Mouse (Mus musculus) forebrain, embryonic 10.5 days (tissue): ENCODE results near the gene Atox1. TPM values are rescaled to one million over a fixed set of nuclear protein-coding genes. Genes with fewer than 3 reads are reported as not detected.
A peak's percentile ranks its signal among the peaks of the same experiment; 100 is the strongest.
"Not testable (repeated sequence)": the region's sequence is repeated elsewhere in the genome, so short reads cannot be mapped to it uniquely, and the experiment has no call there.

Source experiments
- DNase-seq: peaks from one replicate; pipeline ENCODE4 v3.0.0-alpha.2; 2017; ENCODE audit warnings: low spot score; ENCODE audit errors: extremely low spot score
- H3K27ac ChIP-seq: fragments of 300-500 bp; sonication (generic); 2 replicates; pipeline ENCODE4 v1.5.1; 2016; ENCODE audit warnings: mild to moderate bottlenecking
- H3K27me3 ChIP-seq: fragments of 300-500 bp; sonication (generic); 2 replicates; pipeline ENCODE4 v1.6.1; 2016; ENCODE audit warnings: mild to moderate bottlenecking; ENCODE audit not compliant: poor library complexity, severe bottlenecking
- H3K36me3 ChIP-seq: fragments of 300-500 bp; sonication (generic); replicated peaks from 2 replicates; pipeline ENCODE4 v1.6.1; 2016; ENCODE audit warnings: mild to moderate bottlenecking, moderate library complexity
- H3K4me1 ChIP-seq: fragments of 300-500 bp; sonication (generic); 2 replicates; pipeline ENCODE4 v1.6.1; 2016
- H3K4me3 ChIP-seq: fragments of 300-500 bp; sonication (generic); 2 replicates; pipeline ENCODE4 v1.5.1; 2016; ENCODE audit warnings: mild to moderate bottlenecking, moderate library complexity
- H3K9me3 ChIP-seq: fragments of 300-500 bp; sonication (generic); 2 replicates; pipeline ENCODE4 v1.6.1; 2016; ENCODE audit warnings: mild to moderate bottlenecking, moderate library complexity
- WGBS: fragments of 180-500 bp; shearing (Covaris S2); methylation state at CpG from one replicate; pipeline ENCODE4 v1.1.7; 2016; 5-methylcytosine and 5-hydroxymethylcytosine counted together
- polyA plus RNA-seq: library from polyadenylated mRNA; unstranded; fragments of >200 nt; fragmentation: Nextera tagmentation; extraction: Ambion mirVana; gene quantifications from 2 replicates; pipeline ENCODE4 v1.2.1, GENCODE M21; 2016

The Atox1 gene
- polyA plus RNA-seq, 1 experiment from 2014 or later = 215 TPM

- Histone ChIP-seq H3K27me3 (no peaks in the 10 kb centered on the region), H3K36me3 (peaks cover 6% of the 10 kb centered on the region; the same call in 1 of the 2 replicates), H3K27ac (peak overlapping the region; percentile 93), H3K9me3 (no peaks in the 10 kb centered on the region), H3K4me3 (peak overlapping the region; percentile 60), H3K4me1 (peaks cover 61% of the 10 kb centered on the region)
- WGBS = 10% methylated on average over 3 of the region's 3 CpGs
- no peak for DNase-seq
Measured at GRCm38 (mm10) chr11:55418704-55419061, 42.4 kb downstream of the Atox1 start.

GRCm38 (mm10) chr11:55417898-55418703 is 42.9 kb downstream of the Atox1 start:
- peak; percentile 84 for DNase-seq
- H3K4me3 ChIP-seq = peak overlapping the region; percentile 60
- peak overlapping the region; percentile 93 for H3K27ac ChIP-seq
- no peaks in the 10 kb centered on the region for H3K9me3 ChIP-seq
- H3K4me1 ChIP-seq = peaks cover 57% of the 10 kb centered on the region
- peaks cover 12% of the 10 kb centered on the region for H3K36me3 ChIP-seq
- no peaks in the 10 kb centered on the region for H3K27me3 ChIP-seq
- under 1% methylated on average over 24 of the region's 24 CpGs for WGBS

- WGBS = 80% methylated on average over 6 of the region's 6 CpGs
- Histone ChIP-seq H3K9me3 (no peaks in the 10 kb centered on the region), H3K27ac (peak overlapping the region; percentile 93), H3K27me3 (no peaks in the 10 kb centered on the region), H3K4me3 (no peak overlapping the region), H3K36me3 (peaks cover 22% of the 10 kb centered on the region), H3K4me1 (peaks cover 52% of the 10 kb centered on the region)
- DNase-seq = no peak
Measured at GRCm38 (mm10) chr11:55416609-55417265, 44.3 kb downstream of the Atox1 start.

- not testable (repeated sequence) for DNase-seq, H3K4me3 ChIP-seq, H3K27me3 ChIP-seq, H3K27ac ChIP-seq, H3K9me3 ChIP-seq
- 96% methylated on average over 6 of the region's 6 CpGs for WGBS
- Histone ChIP-seq H3K36me3 (peaks cover 22% of the 10 kb centered on the region), H3K4me1 (peaks cover 53% of the 10 kb centered on the region)
Measured at GRCm38 (mm10) chr11:55415731-55416130, 45.3 kb downstream of the Atox1 start.

GRCm38 (mm10) chr11:55415036-55415704 is 45.9 kb downstream of the Atox1 start:
- whole genome bisulfite sequencing = 81% methylated on average over 9 of the region's 9 CpGs
- DNase-seq = no peak
- H3K27ac ChIP-seq = no peak overlapping the region

GRCm38 (mm10) chr11:55414314-55414713 is 46.7 kb downstream of the Atox1 start:
- 80% methylated on average over 5 of the region's 5 CpGs for WGBS
- peaks cover 43% of the 10 kb centered on the region for H3K4me1 ChIP-seq
- H3K36me3 ChIP-seq = peaks cover 33% of the 10 kb centered on the region
- H3K27me3 ChIP-seq = no peaks in the 10 kb centered on the region
- peak overlapping the region; percentile 20; the same call in 1 of the 2 replicates for H3K27ac ChIP-seq
- DNase-seq = no peak
- no peak overlapping the region for H3K4me3 ChIP-seq
- no peaks in the 10 kb centered on the region for H3K9me3 ChIP-seq

More at GRCm38 (mm10) chr11:55415036-55415704, 45.9 kb downstream of the Atox1 start:
- no peak overlapping the region for H3K4me3 ChIP-seq
- H3K4me1 ChIP-seq = peaks cover 52% of the 10 kb centered on the region
- H3K9me3 ChIP-seq = no peaks in the 10 kb centered on the region
- H3K36me3 ChIP-seq = peaks cover 25% of the 10 kb centered on the region
- no peaks in the 10 kb centered on the region for H3K27me3 ChIP-seq

GRCm38 (mm10) chr11:55413416-55413796 is 47.6 kb downstream of the Atox1 start:
- peaks cover 42% of the 10 kb centered on the region for H3K36me3 ChIP-seq
- peaks cover 34% of the 10 kb centered on the region for H3K4me1 ChIP-seq
- WGBS = 89% methylated on average over 2 of the region's 2 CpGs
- no peak overlapping the region for H3K27ac ChIP-seq
- H3K9me3 ChIP-seq = no peaks in the 10 kb centered on the region
- no peak overlapping the region for H3K4me3 ChIP-seq
- no peaks in the 10 kb centered on the region for H3K27me3 ChIP-seq
- no peak for DNase-seq

GRCm38 (mm10) chr11:55412680-55413415 is 48.2 kb downstream of the Atox1 start:
- Histone ChIP-seq H3K4me3 (no peak overlapping the region), H3K27me3 (no peaks in the 10 kb centered on the region), H3K36me3 (peaks cover 48% of the 10 kb centered on the region), H3K27ac (no peak overlapping the region), H3K9me3 (no peaks in the 10 kb centered on the region), H3K4me1 (peaks cover 29% of the 10 kb centered on the region)
- WGBS = 93% methylated on average over 10 of the region's 10 CpGs
- no peak for DNase-seq

- Histone ChIP-seq H3K27ac (no peak overlapping the region), H3K36me3 (peaks cover 56% of the 10 kb centered on the region)
- WGBS = 89% methylated on average over 7 of the region's 7 CpGs
Measured at GRCm38 (mm10) chr11:55412034-55412433, 49.0 kb downstream of the Atox1 start.

GRCm38 (mm10) chr11:55410502-55410901 is 50.5 kb downstream of the Atox1 start:
- H3K4me3 ChIP-seq = no peak overlapping the region
- H3K4me1 ChIP-seq = peaks cover 15% of the 10 kb centered on the region
- H3K36me3 ChIP-seq = peaks cover 71% of the 10 kb centered on the region
- H3K27ac ChIP-seq = peak overlapping the region; percentile 54
- DNase-seq = no peak
- no peaks in the 10 kb centered on the region for H3K9me3 ChIP-seq
- H3K27me3 ChIP-seq = no peaks in the 10 kb centered on the region
- 62% methylated on average over 3 of the region's 3 CpGs for WGBS

More at GRCm38 (mm10) chr11:55412034-55412433, 49.0 kb downstream of the Atox1 start:
- H3K4me1 ChIP-seq = peaks cover 20% of the 10 kb centered on the region
- H3K9me3 ChIP-seq = no peaks in the 10 kb centered on the region
- no peaks in the 10 kb centered on the region for H3K27me3 ChIP-seq
- DNase-seq = no peak
- H3K4me3 ChIP-seq = no peak overlapping the region

GRCm38 (mm10) chr11:55410005-55410404 is 51.0 kb downstream of the Atox1 start:
- H3K9me3 ChIP-seq = no peaks in the 10 kb centered on the region
- peaks cover 12% of the 10 kb centered on the region for H3K4me1 ChIP-seq
- peaks cover 72% of the 10 kb centered on the region for H3K36me3 ChIP-seq
- H3K27ac ChIP-seq = no peak overlapping the region; the same call in 1 of the 2 replicates
- no peak for DNase-seq
- WGBS = 91% methylated on average over 3 of the region's 3 CpGs
- H3K27me3 ChIP-seq = no peaks in the 10 kb centered on the region
- no peak overlapping the region for H3K4me3 ChIP-seq

- no peak overlapping the region for H3K4me3 ChIP-seq
Measured at GRCm38 (mm10) chr11:55407133-55407532, 53.9 kb downstream of the Atox1 start.

More at GRCm38 (mm10) chr11:55407133-55407532, 53.9 kb downstream of the Atox1 start:
- Histone ChIP-seq H3K9me3 (no peaks in the 10 kb centered on the region), H3K27me3 (no peaks in the 10 kb centered on the region), H3K27ac (no peak overlapping the region), H3K4me1 (peaks cover 6% of the 10 kb centered on the region), H3K36me3 (peaks cover 81% of the 10 kb centered on the region)
- no peak for DNase-seq
- WGBS = 94% methylated on average over 4 of the region's 4 CpGs
